Mouse (Mus musculus): Measurements from ENCODE around the gene Slc1a2. TPM values are rescaled to one million over a fixed set of nuclear protein-coding genes. Genes with fewer than 3 reads are reported as not detected.

Slc1a2 gene
- total RNA-seq, 2 experiments from 2014 or later = 1,823 to 2,031 TPM

Other genes with a start within 250 kb of the Slc1a2 start
- gene Fjx1, start 206.2 kb upstream of the Slc1a2 start, total RNA-seq (2021) = 10 to 100 TPM; 68.4 to 83.1 TPM
- 10 to 100 TPM; 35.2 to 36.6 TPM for gene Pamr1, start 108.6 kb upstream of the Slc1a2 start, total RNA-seq (2021)
- 1 to 10 TPM; 4.1 to 5.2 TPM for gene Cd44, start 243.0 kb downstream of the Slc1a2 start, total RNA-seq (2021)

Data from left cerebral cortex, postnatal 25 days (tissue).